Mouse (Mus musculus) regulatory T cell (primary cell): ENCODE data around the gene Arid1a.

Experiments used
- in situ Hi-C: fragments of 300-600 bp; cut with MboI, MseI; formaldehyde crosslinking; loops from one replicate; pipeline ENCODE4 v1.15.1; 2025; ENCODE audit warnings: high pct_unique_total_duplicates

Gene Arid1a

DNA sequence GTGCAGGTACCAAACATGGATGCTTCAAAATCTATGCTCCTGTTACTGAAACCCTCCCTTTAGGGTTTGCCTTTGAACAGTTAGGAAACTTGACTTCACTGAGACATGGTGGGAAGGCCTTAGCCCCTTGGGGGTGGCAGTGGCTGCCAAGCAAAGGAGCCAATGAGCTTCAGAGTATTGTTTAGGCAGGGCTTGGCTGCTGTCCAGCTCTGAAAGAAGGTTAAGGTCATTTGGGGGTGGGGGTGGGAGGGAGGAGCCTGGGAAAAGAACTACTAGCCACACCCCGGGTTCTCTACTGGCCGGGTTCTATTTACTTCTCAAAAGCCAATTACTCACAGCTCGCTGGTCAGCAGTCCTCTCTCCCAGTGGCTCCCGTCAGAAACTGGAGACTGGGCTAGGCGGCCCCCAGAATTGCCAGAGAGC lies 81.0 kb downstream of the Arid1a start:
- in situ Hi-C loops = no loop called here

DNA sequence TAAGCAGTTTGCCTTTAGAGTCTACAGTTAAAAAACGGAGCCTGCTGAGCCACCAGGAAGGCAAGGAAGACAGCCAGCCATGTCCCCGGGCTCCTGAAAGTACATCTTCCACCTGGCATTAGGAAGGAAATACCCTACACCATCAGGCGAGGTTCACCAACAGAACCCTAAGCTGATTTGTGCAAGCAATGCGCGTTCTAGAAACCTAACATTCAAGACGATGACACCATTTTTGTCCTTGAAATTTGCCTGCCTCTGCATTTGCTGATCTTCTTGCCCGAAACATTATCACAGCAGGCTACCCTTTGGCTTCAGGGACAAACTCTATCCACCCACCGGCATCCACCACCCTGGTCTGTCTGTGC lies 82.3 kb downstream of the Arid1a start:
- in situ Hi-C loops = loop anchor here (25.0 kb wide), 1 partner anchor 163 kb away; no protein-coding TSS in a partner anchor

DNA sequence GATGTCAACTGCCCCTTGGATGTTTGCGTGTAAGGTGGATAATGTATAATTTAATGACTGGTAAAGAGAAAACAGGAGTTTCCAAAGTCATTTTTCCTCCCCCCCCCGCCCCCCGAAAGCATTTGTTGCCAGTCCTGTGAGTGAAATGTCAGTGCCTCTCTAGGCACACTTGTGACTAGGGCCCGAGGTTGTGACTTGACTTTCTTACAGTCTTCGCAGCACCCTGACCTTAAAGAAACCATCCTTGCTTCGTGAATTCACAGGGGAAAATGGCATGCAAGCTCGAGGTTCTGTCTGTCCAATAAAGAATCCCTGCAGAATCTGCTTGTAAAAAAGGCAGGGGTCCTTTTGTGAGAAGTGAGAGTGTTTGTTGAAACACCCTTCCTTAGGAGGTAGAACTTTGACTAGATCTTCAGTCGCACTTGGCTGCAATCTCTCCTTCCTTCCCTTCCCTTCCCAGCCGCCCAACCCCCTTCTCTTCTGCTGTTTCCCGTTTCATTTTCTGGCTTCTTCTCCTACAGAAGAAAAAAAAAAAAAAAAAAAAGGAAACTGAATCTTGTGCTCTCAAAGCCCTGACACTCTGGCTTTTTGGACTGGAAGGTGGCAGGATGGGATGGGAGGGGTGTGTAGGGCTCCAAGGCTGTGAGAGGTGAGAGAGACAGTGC lies 82.8 kb downstream of the Arid1a start:
- in situ Hi-C loops = loop anchor here (25.0 kb wide), 1 partner anchor 164 kb away; no protein-coding TSS in a partner anchor

DNA sequence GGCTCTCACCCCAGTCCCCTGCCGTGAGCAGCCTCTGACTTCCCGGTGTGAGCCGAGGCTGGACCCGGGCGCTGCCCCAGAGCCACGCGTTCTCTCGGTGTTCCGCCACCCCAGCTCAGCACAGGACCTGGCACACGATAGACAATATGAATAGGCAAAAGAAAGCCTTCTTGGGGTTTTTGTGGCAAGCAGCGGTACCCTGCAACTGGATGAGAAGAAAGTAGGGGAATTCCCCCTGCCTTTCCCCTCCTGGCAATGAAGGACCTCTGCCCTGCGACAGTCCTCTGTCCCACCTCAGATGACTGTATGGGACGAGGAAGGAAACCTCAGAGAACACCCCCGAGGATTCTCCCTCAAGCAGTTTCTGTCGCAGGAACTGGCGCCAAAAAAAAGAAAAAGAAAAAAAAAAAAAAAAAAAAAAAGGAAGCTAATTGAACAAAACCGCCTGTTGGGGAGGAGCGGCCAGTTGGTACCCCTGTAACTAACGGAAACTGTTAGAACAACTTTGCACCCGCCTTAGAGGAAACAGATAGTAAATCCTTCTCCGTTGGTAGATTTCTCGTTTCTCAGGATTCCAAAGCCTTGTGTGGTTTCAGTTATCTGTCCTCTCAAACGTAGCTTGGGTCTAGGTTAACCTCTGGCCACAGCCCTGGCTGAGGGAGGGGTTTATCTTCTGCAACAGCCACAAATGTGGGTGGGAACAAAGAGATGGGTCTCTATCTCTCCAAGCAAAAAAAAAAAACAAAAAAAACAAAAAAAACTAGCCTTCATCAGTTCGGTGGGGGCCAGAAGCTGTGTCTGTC lies 83.5 kb downstream of the Arid1a start:
- in situ Hi-C loops = loop anchor here (25.0 kb wide), 1 partner anchor 164 kb away; no protein-coding TSS in a partner anchor

DNA sequence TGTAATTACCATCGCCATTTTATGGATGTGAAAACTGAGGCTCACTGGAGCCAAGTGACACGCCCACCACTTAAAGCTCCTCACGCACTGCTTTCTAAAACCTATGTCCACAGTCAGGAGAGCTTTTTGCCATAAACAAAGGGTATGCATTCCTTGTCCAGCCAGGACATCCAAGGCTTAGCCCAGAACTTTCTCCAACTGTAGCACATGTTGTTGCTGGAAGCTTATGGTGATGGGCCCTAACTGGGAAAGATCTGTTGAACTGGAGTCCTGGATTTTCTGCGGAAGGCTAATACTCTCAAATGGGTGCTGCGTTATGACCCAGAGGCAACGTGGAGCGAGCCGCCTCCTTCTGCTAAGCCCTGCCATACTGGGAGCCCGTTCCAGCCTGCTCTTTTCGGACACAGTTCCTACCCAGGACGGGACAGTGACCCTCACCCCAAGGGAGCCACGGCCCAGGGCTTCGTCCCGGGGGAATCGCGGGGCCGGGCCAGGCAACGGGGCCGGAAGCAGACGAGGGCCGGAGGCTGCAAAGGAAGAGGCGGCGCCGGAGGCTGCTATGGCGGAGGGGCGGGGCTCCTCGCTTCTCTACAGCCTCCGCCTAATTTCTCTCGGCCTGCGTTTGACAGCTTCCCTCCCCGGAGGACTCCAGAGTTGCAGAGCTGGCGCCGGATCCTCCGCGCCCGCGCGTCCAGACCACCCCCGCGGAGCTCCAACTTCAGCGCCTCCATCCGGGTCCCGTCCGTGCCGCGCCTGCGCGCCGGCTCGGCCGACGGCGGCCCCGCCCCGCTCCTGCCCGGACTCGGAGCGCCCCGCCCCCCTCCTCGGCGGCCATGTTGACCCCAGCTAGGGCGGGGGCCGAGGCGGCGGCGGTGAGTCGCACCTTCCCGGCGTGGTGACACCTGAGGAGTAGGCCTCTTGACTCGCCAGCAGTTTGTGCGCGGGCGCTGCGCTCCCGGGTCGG lies 84.4 kb downstream of the Arid1a start, which contains the start of gene Pigv:
Gene Pigv (minus strand): TSS at position 767 of the 964 bp plus-strand sequence.
- in situ Hi-C loops = loop anchor here (25.0 kb wide), 1 partner anchor 165 kb away; no protein-coding TSS in a partner anchor

DNA sequence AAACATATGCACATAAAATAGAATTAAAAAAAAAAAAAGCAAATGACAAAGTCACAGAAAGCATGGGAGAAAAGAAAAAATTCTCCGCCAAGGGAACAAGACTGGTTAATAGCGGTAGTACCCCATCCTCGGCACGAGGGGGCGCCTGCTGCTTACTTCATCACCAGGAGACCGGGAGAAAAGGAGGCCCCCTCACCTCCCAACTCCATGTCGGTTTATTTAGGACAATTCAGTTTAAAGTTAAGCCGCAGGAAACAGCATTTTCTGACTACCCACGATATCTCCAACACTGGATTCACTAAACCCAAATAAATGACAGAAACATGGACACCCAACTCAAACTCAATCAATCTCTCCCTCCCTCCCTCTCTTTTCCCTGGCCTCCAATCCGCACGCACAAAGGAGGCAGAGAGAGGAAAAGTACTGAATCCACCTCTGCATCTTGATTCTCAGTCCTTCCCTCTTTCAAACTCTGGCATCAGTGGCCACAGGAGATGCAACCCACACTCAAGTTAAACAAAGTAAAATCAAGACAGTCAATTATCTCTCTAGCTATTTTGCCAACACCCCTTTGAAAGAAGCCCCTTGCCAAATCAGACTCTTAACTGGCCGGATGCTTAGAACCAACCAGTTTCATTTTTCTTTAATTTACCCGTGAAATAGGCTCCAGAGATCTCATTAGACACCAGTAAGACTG lies 85.2 kb downstream of the Arid1a start:
- in situ Hi-C loops = loop anchor here (25.0 kb wide), 1 partner anchor 166 kb away; no protein-coding TSS in a partner anchor

DNA sequence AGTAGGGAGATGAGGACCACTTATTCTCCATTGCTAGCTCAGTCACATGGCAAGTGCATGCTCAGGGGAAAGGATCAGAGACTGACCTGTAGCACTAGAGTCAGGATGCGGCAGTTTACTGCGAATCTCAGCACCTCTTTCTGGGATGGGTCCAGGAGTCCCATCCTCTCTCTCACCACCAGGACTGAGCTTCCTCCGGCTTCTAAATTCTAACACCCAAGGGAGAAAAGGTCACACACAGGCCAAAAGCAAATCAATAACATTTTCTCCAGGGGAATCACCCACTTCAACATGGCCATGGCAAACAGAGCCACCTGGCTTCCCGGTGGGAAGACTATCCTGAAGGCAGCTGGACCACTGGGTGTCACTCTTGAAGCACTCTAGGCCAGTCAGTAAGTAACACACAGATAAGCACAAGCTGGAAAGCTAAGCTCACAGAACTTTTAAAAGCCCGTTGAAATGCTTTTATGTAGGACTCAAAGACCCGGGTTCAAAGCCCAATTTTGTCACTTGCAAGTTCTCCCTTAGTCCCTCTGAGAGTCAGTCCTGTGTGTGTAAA lies 86.8 kb downstream of the Arid1a start:
- in situ Hi-C loops = loop anchor here (25.0 kb wide), 1 partner anchor 168 kb away; no protein-coding TSS in a partner anchor

DNA sequence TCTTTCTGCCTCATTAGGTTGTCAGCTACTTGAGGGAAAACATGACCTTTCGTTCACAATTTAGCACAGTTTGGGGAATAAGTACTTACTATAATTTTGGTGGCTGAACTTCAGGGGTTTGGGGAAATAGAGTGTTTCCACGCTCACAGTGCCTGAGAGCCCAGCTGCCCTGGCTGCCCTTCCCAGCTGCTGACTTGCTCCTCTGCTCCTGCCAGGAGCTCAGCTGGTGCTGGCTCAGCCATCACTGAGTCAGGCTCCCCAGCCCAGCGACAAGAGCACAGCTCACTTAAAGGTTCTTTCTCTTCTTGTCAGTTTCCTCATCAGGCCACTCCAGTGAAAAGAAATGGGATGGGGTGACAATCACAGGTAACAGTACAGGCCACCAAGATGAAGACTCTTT lies 88.0 kb downstream of the Arid1a start:
- in situ Hi-C loops = loop anchor here (25.0 kb wide), 1 partner anchor 169 kb away; no protein-coding TSS in a partner anchor

DNA sequence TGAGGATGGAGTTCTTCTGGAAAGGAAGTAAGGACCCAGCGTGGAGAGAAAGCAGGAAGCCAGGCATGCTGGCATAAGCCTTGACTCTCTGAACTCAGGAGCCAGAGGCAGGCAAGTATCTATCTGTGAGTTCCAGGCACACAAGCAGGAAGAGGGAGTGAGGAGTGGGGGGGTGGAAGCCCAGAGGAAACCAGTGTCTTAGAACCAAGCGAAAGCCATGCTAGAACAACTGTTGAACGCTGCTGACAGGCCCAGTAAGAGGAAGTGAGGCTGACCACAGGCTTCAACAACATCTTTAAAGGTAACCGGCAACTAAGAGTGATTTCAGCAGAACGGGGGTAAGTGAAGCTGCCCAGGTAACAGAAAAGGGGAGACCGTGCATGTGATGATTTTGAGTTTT lies 90.4 kb downstream of the Arid1a start:
- in situ Hi-C loops = loop anchor here (25.0 kb wide), 1 partner anchor 171 kb away; no protein-coding TSS in a partner anchor

DNA sequence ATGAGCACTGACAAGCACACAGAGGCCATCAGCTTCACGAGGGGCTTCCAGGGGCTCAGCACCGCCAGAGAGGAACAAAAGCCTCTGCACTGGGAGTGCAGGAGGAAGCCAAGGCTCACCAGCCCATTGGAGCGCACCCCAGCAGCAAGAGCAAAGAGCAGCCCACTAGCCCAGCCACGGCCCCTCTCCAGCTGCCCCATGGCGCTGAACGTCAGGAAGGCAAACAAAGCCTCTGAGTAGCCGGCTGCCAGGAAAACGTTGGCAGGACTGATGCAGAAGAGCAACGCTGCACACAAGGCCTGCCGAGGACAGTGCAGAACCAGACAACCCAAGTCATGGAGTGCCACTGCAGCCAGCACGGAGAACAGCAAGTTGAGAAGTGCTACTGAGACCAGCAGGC lies 91.5 kb downstream of the Arid1a start:
- in situ Hi-C loops = loop anchor here (25.0 kb wide), 1 partner anchor 172 kb away; no protein-coding TSS in a partner anchor

DNA sequence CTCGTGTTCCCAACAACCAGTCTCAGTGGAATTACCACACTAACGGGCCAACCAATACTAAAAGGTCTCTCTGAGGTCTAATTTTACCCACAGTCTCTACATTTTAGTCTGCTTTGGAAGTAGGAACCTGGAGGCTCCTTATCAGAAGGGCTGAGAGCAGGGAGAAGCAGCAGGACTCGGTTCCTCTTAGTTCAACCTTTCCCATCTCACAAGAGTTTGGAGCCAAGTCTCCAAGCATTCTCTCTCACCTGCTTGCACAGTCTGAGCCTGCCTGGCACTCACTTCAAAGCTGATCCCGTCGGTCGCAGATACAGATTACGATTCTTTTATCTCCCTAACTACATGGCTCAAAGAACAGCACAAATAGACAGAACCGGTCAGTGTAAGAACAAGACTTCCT lies 93.6 kb downstream of the Arid1a start:
- in situ Hi-C loops = loop anchor here (25.0 kb wide), 1 partner anchor 174 kb away; no protein-coding TSS in a partner anchor

DNA sequence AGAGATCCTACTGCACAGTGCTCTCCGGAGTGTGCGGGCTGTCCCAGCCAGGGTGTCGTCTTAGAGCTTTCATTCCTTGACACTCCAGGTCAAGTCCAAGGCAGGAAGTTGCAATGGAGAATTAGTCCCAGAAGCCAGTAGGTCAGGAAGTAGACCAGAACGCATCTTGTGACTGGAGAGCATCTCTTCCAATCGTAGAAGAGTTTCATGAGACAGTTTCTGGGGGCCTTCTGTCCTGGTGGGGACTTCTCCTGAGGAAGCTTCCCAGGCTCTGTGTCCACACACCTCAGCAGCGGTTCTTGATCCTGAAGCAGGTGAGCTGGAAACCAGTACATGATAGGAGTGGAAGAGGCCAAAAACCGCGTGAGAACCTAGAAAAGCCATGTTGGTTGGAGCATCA lies 94.1 kb downstream of the Arid1a start:
- in situ Hi-C loops = loop anchor here (25.0 kb wide), 1 partner anchor 175 kb away; no protein-coding TSS in a partner anchor

DNA sequence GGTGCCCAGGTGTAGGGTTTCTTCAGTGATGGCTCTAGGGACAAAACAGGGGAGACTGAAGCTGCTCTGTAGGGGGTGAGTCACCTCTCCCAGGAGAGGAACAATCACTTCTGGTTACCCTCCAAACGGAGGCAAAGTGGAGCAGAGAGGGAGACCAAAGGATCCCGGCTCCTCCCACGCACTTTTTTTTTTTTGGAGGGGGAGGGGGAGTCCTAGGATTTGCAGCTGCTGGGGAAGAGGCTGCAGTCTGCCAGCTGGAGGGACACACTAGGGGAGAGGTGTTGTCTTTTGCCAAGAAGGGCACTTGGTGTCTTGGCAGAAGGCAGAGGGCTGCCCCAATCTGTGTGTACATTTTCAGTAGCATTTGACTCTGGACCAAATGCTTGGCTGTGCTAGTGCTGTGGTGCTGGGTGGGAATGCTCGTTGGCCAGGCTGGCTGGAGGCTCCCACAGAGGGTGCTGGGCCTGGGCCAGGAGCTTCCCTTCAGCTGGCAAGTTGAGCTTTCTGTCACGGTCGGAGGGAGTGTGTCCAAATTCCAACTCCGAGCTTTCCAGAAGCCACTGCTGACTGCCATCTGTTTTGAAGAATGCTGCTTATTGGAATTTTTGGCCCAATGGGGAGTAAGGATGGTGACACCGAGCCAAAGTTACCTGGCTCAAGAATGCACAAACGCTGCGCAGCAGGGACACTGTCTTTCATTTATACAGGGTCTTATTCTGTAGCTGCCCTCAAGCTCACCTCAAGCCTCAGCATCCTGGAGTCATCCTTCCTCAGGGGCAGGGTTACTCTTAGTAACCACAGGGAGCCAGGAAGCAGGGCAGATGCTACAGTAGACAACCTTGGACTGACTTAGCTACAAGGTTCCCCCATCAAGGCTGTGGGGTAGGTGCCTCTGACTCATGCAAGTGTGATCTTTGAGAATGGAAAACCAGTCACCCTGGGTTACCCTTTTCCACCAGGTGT lies 96.1 kb downstream of the Arid1a start:
- in situ Hi-C loops = loop anchor here (25.0 kb wide), 1 partner anchor 177 kb away; no protein-coding TSS in a partner anchor

DNA sequence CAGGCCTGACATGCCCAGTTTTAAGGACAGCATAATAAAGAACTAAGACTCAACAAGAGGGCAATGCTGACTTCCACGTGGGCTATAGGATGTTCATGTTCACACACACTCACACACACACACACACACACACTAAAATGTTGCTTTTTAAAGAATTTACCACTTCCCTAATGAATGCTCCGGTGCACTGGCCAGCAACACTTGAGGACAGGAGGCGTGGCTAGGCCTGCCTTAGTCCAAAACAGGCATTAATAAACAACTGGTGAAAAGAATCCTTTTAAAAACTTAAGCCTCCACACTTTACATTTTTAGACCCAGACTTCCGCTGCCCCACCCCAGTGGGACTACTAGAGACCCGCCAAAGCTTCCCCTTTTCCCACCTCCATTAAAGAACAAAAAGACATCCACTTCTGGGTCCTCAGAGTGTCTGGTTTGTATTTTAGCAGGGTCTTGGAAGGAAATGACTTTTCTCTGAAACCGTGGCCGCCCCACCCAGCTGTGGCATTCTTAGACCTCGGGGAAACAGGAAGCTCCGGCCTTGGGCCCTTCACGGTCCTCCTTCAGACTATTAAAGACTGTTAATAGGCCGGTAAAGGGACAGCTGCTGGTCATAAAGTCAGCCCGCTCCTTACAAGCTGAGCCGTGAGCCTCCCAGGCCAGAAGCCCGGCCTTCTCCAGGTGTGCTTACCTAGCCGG lies 96.9 kb downstream of the Arid1a start:
- in situ Hi-C loops = loop anchor here (25.0 kb wide), 1 partner anchor 178 kb away; no protein-coding TSS in a partner anchor

DNA sequence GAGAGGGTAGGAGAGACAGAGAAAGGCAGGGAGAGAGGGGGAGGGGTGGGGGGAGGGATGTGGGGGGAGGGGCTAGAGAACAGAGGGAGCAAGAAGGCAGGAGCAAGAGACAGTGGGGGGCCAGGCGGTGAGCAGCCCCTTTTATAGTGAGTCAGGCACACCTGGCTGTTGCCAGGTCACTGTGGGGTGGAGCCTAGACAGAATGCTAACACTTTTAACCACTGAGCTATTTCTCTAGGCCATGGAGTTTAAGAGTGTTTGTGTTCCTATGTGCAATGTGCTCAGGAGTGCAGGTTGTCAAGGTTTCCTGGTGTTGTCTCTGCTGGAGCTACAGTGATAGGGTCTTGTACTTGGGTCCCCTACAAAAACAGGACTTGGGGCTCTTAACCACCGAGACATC lies 97.8 kb downstream of the Arid1a start:
- in situ Hi-C loops = loop anchor here (25.0 kb wide), 1 partner anchor 179 kb away; no protein-coding TSS in a partner anchor

DNA sequence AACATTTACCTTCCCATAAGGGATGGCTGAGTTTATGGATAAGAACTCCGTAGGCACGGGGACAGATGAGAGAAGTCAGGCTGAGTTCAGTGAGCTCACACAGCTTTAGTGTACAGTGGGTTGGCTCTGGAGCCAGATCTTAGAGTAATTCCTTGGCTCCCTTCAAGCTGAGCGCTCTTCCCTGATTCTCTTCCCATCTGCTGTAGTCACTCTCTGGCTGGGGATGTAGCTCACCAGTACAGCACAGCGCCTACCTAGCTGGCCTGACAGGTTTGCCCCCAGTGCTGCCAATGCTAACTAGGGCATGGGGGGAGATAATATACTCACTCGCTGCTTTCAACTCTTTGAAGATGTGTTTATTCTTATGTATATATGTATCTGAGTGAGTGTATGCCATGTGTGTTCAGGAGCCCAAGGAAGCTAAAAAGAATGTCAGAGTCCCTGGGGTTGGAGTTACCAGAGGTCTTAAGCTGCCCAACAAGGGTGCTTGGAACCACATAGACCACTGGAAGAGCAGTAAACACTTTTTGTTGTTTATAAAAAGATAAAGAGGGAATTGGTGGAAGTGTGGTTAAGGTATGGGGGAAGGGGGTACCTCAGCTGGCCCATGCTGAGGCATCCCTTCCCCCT lies 98.6 kb downstream of the Arid1a start:
- in situ Hi-C loops = loop anchor here (25.0 kb wide), 1 partner anchor 179 kb away; no protein-coding TSS in a partner anchor

DNA sequence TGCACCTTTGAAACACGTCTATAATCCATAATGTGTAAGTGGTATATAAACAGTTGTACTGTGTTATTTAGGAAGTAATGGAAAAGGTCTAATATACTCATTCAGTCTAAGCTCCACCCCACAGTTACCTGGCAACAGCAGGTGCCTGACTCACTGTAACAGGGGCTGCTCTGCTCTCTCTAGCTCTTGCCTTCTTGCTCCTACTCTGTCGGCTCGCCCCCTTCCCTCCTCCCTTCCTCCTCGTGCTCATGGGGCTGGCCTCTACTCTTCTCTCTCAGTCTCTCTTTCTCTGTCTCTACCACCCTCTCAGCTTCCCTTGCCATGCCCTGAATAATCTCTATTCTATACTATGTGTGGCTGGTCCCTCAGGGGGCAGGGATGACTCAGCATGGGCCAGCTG lies 99.6 kb downstream of the Arid1a start:
- in situ Hi-C loops = loop anchor here (25.0 kb wide), 1 partner anchor 180 kb away; no protein-coding TSS in a partner anchor
